Mouse (Mus musculus) ES-E14 (cell line): ENCODE results near the gene Nipal4.

Experiments used
- HCFC1 ChIP-seq: IDR thresholded peaks from 2 replicates; pipeline ENCODE4 v1.6.1; 2012; ENCODE audit warnings: low read length, inconsistent platforms, borderline replicate concordance; ENCODE audit not compliant: insufficient read depth
- MAFK ChIP-seq: IDR thresholded peaks from 2 replicates; pipeline ENCODE4 v1.6.1; 2014; ENCODE audit warnings: mild to moderate bottlenecking, low read depth, low read length, inconsistent platforms; ENCODE audit not compliant: insufficient read depth
- ZNF384 ChIP-seq: IDR thresholded peaks from 2 replicates; pipeline ENCODE4 v1.6.1; 2012; ENCODE audit warnings: low read depth, low read length, inconsistent platforms

DNA sequence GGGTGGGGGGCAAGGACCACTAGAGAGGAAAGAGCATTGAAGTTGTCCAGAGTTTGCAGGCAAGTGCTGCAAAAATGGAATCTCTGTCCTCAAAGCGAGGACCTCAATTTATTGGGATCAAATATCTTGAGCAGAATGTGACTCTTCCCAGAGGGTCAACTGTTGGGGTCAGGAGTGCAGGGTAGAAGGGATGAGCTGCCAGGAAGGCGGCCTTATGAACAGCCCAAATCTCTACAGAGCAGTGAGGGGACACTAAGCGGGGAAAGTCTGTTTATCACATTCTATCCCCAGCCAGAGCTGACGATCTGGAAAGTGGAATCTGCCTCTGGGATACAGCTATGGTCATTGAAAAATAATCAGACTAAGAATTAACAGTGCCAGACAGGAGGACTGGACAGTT, 27.9 kb upstream of the Nipal4 start:
- TF ChIP-seq ZNF384 (no peak), MAFK (no peak), HCFC1 (no peak)
